Mouse (Mus musculus) ES-Bruce4 (cell line): ENCODE results near the gene Bad. TPM values are rescaled to one million over a fixed set of nuclear protein-coding genes. Genes with fewer than 3 reads are reported as not detected.
"Not testable (repeated sequence)": the region's sequence is repeated elsewhere in the genome, so short reads cannot be mapped to it uniquely, and the experiment has no call there.

ENCODE experiments used
- H3K27ac ChIP-seq: 2 replicates; pipeline ENCODE4 v1.5.1; 2012; ENCODE audit warnings: low read length, inconsistent platforms; ENCODE audit not compliant: insufficient read depth
- H3K27me3 ChIP-seq: 2 replicates; pipeline ENCODE4 v1.6.1; 2012; ENCODE audit warnings: mild to moderate bottlenecking, low read length, inconsistent platforms; ENCODE audit not compliant: control insufficient read depth, poor library complexity, insufficient read depth, severe bottlenecking
- H3K36me3 ChIP-seq: 2 replicates; pipeline ENCODE4 v1.6.1; 2012; ENCODE audit warnings: inconsistent platforms, mild to moderate bottlenecking, low read length, moderate library complexity; ENCODE audit not compliant: control insufficient read depth, poor library complexity, insufficient read depth, severe bottlenecking
- H3K4me1 ChIP-seq: one replicate; pipeline ENCODE4 v1.8.1; 2011; ENCODE audit warnings: low read length; ENCODE audit not compliant: control insufficient read depth, insufficient read depth
- H3K4me3 ChIP-seq: 2 replicates; pipeline ENCODE4 v1.5.1; 2011; ENCODE audit warnings: low read depth, mild to moderate bottlenecking, low read length
- H3K9ac ChIP-seq: 2 replicates; pipeline ENCODE4 v1.6.1; 2012; ENCODE audit warnings: low read depth, mild to moderate bottlenecking, inconsistent platforms; ENCODE audit not compliant: poor library complexity, severe bottlenecking
- H3K9me3 ChIP-seq: replicated peaks from 2 replicates; pipeline ENCODE4 v1.6.1; 2012; ENCODE audit warnings: mild to moderate bottlenecking, low read length, inconsistent platforms; ENCODE audit not compliant: control insufficient read depth, poor library complexity, insufficient read depth, severe bottlenecking
- CTCF ChIP-seq: IDR thresholded peaks from one replicate; pipeline ENCODE4 v1.8.1; 2011; ENCODE audit warnings: low read depth, low read length
- EP300 ChIP-seq: IDR thresholded peaks from 2 replicates; pipeline ENCODE4 v1.6.1; 2011; ENCODE audit warnings: low read depth, low read length; ENCODE audit not compliant: insufficient read depth
- POLR2A ChIP-seq: IDR thresholded peaks from one replicate; pipeline ENCODE4 v1.8.1; 2011; ENCODE audit warnings: low read length; ENCODE audit not compliant: insufficient read depth
- polyA plus RNA-seq: library from polyadenylated mRNA; stranded (reverse); fragments of >200 nt; gene quantifications from 2 replicates; pipeline ENCODE4 v1.2.4, GENCODE M21; 2011; ENCODE audit warnings: low read depth; ENCODE audit not compliant: missing spikeins, insufficient read depth, insufficient read length

Gene Bad
- 14.6 and 16.2 TPM in 2 replicates for polyA plus RNA-seq

DNA sequence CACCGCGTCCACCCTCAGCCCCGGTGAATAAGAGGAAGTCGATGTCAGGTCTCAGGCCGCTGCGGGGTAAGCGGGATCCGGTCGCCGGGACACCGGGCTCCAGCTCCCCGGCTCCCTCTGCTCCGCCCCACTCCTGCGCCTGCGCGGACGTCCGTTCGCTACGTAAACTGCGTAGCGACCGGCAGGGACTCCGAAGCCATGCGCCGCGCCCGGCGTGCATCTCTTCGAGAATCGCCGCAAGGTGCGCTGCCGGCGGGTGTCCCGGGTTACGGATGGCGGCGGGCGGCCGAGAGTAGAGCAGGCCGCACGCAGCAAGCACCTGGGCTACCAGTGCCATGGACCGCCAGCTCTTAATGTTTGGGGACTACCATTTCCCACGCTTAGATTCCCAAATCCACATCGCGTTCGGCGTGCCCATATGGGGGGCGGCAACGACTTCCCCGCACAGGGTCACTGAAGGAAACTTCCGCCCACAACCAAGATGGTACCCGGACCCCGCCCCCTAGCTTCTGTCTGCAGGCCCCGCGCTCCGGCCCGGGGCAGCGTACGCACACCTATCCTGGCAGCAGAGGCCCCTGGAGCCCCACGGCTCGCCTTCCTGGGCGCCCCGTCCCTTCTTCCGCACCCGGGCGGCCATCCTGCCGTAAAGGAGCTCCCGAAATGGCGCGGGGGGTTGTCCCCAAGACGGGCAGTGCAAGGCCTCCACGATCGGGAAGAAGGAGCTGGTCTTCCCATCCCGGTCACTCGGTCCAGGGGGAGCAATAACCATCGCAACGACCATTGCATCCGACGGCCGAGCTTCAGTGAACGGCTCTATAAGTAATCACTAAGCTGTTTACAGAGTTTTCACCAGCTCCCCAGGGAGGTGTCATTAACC lies at the start of gene Bad:
Bad (plus strand) TSS at position 490 of the 877 bp plus-strand sequence.
- Histone ChIP-seq H3K4me1 (no peaks in the 10 kb centered on the region), H3K9me3 (no peaks in the 10 kb centered on the region), H3K36me3 (no peaks in the 10 kb centered on the region), H3K27ac (peak within 1 kb of the TSS; percentile 60), H3K9ac (peak within 1 kb of the TSS; percentile 86), H3K27me3 (no peaks in the 10 kb centered on the region), H3K4me3 (peak within 1 kb of the TSS; percentile 96)
- no peak for TF ChIP-seq POLR2A
- TF ChIP-seq EP300 = no peak
- TF ChIP-seq CTCF = no peak

DNA sequence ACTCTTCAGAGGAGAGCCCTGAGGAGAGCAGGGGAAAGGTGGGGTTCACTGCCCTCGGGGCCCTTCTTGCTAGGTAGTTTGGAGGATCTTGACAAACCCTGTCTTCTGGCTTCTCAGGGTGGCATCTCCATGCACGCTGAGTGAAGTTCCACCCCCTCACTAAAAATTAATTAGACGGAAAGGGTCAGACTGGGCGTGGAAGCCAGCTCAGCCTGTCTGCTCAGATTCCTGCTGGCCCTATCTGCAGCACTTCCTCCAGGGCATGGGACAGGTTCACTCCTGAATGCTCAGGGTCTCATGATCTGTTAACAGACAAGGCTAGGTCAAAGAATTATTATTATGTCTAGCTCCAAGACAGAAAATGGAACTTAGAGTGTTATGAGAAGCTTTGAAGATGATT lies 49.1 kb upstream of the Bad start:
- Histone ChIP-seq H3K4me1 (peaks cover 1% of the 10 kb centered on the region), H3K27me3 (no peaks in the 10 kb centered on the region), H3K4me3 (no peak overlapping the region), H3K36me3 (no peaks in the 10 kb centered on the region), H3K27ac (no peak overlapping the region), H3K9ac (no peak overlapping the region), H3K9me3 (peaks cover 12% of the 10 kb centered on the region)
- TF ChIP-seq EP300 = 0 out of 2 replicates have a peak, but pooled peaks have one; percentile 27
- no peak for TF ChIP-seq CTCF

DNA sequence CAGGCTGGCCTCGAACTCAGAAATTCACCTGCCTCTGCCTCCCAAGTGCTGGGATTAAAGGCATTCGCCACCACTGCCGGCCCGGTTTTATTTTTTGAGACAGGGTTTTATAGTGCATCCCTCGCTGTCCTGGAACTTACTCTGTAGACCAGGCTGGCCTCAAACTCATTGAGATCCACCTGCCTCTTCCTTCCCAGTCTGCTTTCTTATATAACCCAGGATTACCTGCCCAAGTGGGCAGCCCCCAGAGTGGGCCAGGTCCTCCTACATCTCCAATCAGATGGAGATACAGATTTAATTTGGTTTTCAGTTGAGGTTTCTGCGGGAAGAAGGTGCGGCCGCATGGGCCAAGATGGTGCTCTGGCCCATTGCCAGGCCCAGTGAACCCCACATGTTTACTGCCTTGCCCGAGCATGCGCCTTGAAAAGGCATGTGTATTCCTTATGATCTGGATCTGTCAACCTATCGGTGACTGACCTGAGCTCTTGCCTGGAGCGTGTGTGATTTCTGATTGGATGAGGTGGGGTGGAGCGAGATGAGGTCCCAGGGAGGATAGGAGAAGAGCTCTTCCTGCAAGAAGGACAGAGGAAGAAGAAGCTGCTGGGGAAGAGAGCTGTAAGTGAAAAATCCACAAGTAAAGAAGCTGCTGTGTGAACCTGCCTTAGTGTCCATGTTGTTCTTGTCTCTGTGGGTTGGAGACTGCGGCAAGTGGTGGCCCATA lies 47.8 kb upstream of the Bad start:
- TF ChIP-seq CTCF = no peak
- TF ChIP-seq EP300 = no peak
- no peak for TF ChIP-seq POLR2A
- Histone ChIP-seq H3K9me3 (peaks cover 17% of the 10 kb centered on the region), H3K4me1 (peaks cover 1% of the 10 kb centered on the region)

DNA sequence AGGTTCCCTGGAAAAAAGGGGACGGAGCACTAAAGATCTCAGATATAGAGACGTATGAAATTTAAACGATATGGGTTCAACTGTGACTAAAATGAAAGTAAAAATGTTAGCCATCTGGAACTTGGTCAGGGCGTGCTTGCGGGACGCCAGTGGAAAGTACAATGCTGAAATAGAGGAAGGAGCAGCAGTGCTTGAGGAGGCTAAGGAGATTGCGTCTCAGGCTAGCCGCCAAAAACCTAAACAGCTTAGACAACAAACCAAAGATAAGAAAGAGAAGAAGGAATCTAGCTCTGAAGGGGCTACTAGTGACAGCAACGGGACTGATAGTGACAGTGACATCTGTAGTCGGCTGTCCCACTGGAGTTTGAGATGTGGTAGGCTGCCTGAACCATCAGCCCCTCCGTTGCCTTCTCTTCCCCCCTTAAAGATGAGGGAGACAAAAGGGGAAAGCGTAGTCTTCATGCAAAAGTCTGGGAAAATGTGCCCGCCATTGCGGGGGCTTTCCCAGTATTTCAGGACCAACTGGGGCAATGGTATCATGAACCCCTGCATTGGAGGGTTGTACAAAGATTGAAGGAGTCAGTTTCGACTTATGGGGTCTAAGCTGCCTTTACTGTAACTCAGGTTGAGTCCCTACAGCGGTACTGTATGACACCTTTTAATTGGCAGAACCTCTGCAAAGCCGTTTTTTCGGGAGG lies 45.9 kb upstream of the Bad start:
- H3K9me3 ChIP-seq = peaks cover 23% of the 10 kb centered on the region
- H3K4me1 ChIP-seq = not testable (repeated sequence)

More for the DNA sequence above, 47.8 kb upstream of the Bad start:
- no peak overlapping the region for H3K4me3 ChIP-seq
- H3K36me3 ChIP-seq = no peaks in the 10 kb centered on the region
- no peaks in the 10 kb centered on the region for H3K27me3 ChIP-seq
- H3K27ac ChIP-seq = no peak overlapping the region
- H3K9ac ChIP-seq = no peak overlapping the region

DNA sequence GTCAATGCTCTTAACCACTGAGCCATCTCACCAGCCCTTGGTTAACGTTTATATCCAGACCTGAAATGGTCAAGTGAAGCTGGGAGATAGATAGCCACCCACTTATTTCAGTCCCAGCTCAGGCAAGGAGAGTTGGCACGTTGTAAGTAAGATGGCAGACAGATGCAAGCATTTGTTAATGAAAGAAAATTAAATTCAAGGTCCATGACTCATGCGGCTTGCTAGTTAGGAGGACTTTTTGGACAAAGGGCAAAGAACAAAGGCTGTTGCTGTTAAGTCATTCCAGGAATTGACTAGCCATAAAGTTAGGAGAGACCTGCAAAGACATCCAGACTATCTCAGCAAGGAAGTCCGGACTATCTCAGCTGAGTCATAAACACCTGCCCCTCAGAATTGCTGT lies 42.0 kb upstream of the Bad start:
- TF ChIP-seq CTCF = no peak
- no peak for TF ChIP-seq EP300
- no peak for TF ChIP-seq POLR2A
- no peaks in the 10 kb centered on the region for H3K36me3 ChIP-seq
- H3K9ac ChIP-seq = no peak overlapping the region
- peaks cover 23% of the 10 kb centered on the region for H3K9me3 ChIP-seq
- H3K4me3 ChIP-seq = no peak overlapping the region
- no peaks in the 10 kb centered on the region for H3K4me1 ChIP-seq
- H3K27ac ChIP-seq = no peak overlapping the region
- H3K27me3 ChIP-seq = no peaks in the 10 kb centered on the region

More for the DNA sequence above, 45.9 kb upstream of the Bad start:
- not testable (repeated sequence) for H3K27me3 ChIP-seq, H3K27ac ChIP-seq, H3K36me3 ChIP-seq, H3K9ac ChIP-seq, H3K4me3 ChIP-seq
